Mouse (Mus musculus) embryo, embryonic 10 days (tissue): ENCODE results near the gene Fam20c.

Experiments
- DNase-seq: peaks from one replicate; pipeline ENCODE4 v3.0.0-alpha.2; 2015; ENCODE audit warnings: low spot score

Gene Fam20c

DNA sequence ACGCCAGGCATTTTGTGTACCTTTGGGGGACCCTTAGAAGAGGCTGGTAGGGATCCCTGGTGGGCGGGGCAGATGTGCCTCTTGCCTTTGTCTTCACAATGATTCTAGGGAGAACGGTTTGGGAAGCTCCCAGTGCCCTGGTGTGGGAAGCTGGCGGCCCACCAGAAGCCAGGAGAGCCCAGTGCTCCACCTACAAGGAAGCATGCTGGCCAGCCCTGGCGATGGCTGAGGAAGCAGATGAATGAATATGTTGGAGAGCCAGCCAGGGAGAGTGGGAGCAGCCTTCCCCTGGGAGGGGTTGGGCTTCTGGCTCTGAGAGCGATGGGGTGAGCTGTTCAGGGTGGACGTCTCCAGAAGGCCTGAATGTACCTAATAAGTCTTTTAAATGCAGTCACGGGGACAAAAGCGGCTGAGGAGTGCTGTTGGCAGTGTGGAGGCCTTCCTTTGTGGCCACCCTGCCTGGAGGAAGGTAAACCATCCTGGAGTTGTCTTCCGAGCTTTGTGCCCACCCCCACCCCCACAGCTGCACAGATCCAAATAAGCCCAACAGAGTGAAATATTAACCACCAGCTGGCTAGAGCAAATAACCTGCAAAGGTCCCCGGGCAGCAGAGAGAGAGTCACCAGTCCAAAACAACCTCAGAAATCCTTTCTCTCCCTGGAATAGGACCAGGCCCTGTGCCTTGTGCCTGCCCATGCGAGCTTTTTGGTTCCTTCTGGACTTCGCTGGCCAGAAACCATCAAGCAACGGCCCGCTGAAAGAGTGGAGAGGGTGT lies 2.2 kb downstream of the Fam20c start:
- no peak for DNase-seq

DNA sequence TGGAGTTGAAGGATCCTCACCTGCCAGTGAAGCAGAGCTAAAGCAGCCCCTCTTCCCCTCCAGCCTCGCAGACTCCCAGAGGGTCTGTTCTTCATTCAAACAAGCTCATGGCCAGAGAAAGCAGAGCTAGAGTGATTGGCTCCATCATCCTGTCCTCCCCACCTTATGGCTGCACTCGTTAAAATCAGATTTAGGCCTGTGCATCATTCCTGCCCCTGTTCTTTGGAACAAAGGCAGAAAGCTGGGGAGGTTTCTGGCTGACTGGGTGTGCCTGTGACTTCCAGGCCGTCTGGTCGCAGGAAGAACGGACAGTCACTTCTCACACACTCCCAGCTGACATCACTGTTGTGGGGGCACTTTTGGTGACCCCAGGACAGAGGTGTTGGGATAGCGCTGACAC lies 2.8 kb downstream of the Fam20c start:
- DNase-seq: no peak

- DNase-seq: no peak
These were observed 3.3 kb downstream of the Fam20c start for GRCm38 (mm10) chr5:138757616-138758015.

DNA sequence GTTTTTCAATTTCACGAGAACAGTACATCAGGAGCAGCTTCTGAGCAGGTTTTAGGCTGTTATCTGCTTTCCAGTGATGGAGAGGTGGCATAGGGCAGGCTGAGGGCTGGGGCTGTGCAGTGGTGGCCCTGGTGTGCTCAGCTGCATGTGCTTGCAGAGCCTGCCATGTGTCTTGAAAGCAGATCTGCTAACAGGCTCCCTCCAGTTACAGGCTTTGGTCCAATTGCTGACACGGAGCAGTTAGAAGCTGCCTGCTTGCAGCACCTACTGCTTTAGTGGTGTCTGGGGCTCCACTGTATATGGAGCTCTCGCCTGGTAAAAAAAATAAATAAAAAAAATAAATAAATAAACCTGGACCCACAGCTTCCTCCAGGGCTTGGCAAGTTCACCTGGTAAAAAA lies 4.2 kb downstream of the Fam20c start:
- no peak for DNase-seq

- DNase-seq: no peak
These were observed 7.6 kb downstream of the Fam20c start for GRCm38 (mm10) chr5:138761836-138762334.

GRCm38 (mm10) chr5:138762361-138762760 lies 8.0 kb downstream of the Fam20c start:
- no peak for DNase-seq

DNA sequence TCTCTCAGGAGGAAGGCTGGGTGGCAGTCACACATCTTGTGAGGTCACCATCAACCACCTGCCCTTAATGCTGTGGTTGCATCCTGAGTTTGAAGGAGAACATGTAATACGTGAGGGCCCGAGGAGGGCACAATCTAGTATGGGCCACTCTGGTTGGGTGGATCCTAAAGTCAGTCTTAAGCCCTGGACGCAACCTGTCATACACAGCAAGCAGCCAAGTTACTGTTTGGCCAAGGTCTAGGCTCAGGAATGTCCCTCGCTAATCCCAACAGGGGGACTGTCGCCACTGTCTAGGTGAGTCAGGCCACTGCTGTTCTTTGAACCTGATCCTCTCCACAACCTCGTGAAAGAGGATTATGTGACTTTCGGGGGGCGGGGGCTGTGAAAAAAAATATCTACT lies 10.3 kb downstream of the Fam20c start:
- DNase-seq: no peak

- no peak for DNase-seq
These were observed 13.3 kb downstream of the Fam20c start for GRCm38 (mm10) chr5:138767650-138768049.

- no peak for DNase-seq
These were observed 14.4 kb downstream of the Fam20c start for GRCm38 (mm10) chr5:138768704-138769103.

GRCm38 (mm10) chr5:138769126-138769525 lies 14.8 kb downstream of the Fam20c start:
- DNase-seq: no peak

DNA sequence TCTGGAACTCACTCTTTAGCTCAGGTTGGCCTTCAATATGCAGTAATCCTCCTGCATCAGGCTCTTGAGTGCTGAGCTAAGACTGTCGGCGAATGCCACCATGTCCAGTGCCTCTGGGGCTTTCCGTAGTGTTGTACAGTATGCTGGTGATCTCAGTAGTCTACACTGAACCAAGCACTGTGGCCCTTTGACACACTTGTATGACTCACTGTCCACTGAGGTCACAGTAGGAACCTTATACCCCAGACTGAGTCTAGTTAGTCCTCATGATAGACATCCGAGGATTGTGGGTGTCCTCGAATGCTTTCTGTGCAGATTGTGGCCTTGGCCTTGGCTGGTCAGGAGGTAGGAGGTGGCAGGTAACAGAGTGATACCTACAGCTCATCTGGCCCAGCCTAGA lies 20.8 kb downstream of the Fam20c start:
- DNase-seq: no peak

- no peak for DNase-seq
These were observed 22.0 kb downstream of the Fam20c start for GRCm38 (mm10) chr5:138776346-138776745.

- peak; percentile 68 for DNase-seq
These were observed 24.6 kb downstream of the Fam20c start for GRCm38 (mm10) chr5:138778731-138779463.

- DNase-seq: no peak
These were observed 25.3 kb downstream of the Fam20c start for GRCm38 (mm10) chr5:138779655-138780054.

- DNase-seq: no peak
These were observed 28.4 kb downstream of the Fam20c start for GRCm38 (mm10) chr5:138782697-138783096.

GRCm38 (mm10) chr5:138783181-138783580 lies 28.9 kb downstream of the Fam20c start:
- no peak for DNase-seq

- no peak for DNase-seq
These were observed 31.7 kb downstream of the Fam20c start for GRCm38 (mm10) chr5:138785986-138786515.

- no peak for DNase-seq
These were observed 33.3 kb downstream of the Fam20c start for GRCm38 (mm10) chr5:138787648-138788047.

DNA sequence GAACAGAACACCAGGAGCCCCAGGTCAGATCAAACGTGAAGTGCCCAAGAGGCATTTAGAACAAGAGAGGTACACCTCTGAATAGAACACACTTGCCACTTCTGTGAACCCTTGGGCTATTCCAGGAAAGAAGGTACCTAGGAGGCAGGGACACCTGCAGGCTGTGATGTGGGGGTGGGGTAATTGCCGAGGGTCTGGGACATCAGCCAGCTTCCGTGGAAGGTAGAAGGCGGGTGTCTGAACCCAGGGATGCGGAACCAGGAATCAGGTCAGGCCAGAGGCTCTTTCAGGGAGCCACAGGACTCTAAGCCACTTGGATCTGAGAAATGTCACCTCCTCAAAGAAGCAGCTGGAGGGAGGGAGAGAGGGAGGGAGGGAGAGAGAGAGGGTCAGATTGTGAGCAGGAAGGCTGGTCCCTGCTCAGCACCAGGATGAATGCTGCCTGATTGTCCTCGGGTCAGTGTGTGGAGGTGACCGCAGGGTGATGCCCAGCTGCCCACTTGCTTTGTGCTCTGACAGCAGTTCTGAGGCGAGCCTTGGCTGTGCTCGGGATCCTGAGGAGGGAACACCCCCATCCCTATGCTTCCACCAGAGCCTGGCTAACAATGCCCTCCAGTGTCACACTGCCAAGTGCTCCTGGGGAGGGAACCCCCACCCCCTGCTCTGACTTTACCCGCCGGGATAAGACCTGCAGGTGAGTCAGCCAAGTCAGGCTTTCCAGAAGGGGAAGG lies 34.3 kb downstream of the Fam20c start:
- DNase-seq: no peak

DNA sequence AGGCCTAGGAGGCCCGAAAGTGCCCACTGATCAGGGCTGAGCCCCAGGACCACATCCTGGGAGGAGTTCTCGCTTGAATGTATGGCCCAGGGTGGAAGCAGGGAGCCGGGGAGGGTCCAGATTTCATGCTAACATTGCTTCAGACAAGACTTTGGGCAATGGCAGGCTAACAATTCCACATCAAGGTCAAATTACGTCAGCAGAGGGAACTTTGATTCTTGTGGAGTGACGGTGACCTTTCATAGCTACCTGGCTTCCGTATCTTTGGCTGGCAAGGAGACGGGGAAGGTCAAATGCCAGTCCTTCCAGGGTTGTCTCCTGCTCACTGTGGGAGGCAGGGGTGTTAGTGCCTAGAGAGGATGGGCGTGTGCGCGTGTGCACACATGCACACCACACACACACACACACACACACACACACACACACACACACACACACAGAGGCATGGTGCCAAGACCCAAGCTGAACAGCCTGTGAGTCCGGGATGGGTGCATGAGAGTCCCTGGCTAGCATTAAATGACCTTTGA lies 36.7 kb downstream of the Fam20c start:
- no peak for DNase-seq

DNA sequence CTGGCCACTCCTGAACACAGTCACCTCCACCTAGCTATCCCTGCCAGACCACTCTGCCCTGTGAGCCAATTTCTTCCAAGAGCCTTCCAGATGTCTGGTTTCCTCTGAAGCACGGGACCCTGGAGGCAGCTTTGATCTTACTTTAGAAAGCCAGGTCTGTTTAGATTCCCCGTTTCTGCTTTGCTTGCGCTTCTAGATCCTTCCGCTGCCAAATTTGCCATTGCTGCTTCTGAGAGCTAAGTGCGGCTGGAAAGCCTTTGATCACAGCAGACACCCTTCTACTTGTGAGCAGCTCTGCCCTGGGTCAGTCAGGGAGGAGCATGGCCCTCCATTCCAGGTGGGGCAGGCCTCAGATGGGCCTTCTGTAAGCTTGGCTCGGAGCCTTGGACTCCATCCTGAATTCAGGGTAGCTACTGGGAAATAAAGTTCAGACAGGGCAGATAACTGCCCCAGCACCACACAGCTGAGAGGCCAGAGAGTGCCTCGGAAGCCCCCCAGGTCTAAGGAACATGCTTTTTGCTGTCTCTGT lies 47.3 kb downstream of the Fam20c start:
- DNase-seq: no peak

DNA sequence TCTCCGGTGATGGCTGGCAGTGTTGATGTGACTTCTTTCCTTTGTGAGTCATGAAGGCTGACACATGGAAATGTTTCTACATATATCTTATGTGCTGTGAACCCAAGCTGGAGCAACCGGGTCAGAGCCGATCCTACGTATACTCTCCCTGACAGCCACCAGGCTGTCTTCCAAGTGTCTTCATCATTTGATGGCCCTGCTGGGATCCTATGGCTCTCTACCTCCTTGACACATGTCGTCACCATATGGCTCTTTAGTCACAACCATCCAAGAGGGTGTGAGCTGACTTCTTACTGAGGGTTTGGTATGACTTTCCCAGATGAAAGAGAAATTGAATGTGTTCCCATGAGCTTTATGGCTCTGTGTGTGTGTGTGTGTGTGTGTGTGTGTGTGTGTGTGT lies 50.0 kb downstream of the Fam20c start:
- DNase-seq: no peak
